8 mouse cellular contexts compared by ENCODE assay signal in the genomic region with DNA sequence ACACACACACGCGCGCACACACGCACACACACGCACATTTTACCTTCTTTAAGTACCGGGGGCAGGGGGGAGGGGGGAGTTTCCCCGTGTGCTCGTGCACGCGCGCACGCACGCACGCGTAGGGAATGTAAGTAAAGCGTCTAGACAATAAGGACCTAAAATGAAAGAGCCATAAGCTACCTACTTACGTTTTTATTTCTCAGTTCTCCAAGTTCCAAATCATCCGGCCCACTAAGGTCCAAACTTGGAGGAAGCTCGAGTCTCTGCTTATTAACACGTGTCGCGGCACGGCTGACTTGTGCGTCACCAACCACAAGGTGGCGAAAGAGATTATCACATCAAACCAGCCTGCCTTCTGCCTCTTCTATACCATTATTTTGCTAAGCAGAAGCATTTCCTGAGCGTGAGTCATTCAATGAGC. TPM values are rescaled to one million over a fixed set of nuclear protein-coding genes. Genes with fewer than 3 reads are reported as not detected.
A peak's percentile ranks its signal among the peaks of the same experiment; 100 is the strongest.
DNase-seq lines count a peak whose midpoint lies in the region; ATAC-seq and TF ChIP-seq lines count a peak whose summit lies in the region.

No protein-coding gene starts in this region.

- H3K9me3 ChIP-seq in E14TG2a.4 (ENCODE audit: low read length): no peaks in the 10 kb centered on the region
- H3K9me3 ChIP-seq in forebrain, embryonic 16.5 days (ENCODE audit: control insufficient read depth, low read length): no peaks in the 10 kb centered on the region
- no peaks in the 10 kb centered on the region for H3K9me3 ChIP-seq in neural tube, embryonic 15.5 days (replicated peaks)

- peak; percentile 73 for ATAC-seq in forebrain, embryonic 16.5 days
- peak; percentile 75; the same call in 1 of the 2 replicates for ATAC-seq in neural tube, embryonic 15.5 days (ENCODE audit: low FRiP score)

- intact Hi-C loops in heart, postnatal 36 days (cut with DNase I): loop anchor here (2.0 to 5.0 kb wide), 3 partner anchors 46 to 270 kb away; no protein-coding TSS in a partner anchor

- H3K4me2 ChIP-seq in forebrain, embryonic 16.5 days (ENCODE audit: low read length): peak overlapping the region; percentile 65
- H3K4me2 ChIP-seq in neural tube, embryonic 15.5 days: peak overlapping the region; percentile 68

- DNase-seq in c-Kit-positive CD71-positive TER-119-negative erythroid progenitor cells, embryonic 14.5 days (ENCODE audit: low read depth): peak; percentile 55
- DNase-seq in heart, postnatal 36 days: peak; percentile 62 to 63
- peak; percentile 56 to 89 for DNase-seq in layer of hippocampus, adult 18-20 months (ENCODE audit: low spot score in 2 of 2)
- peak; percentile 60 for DNase-seq in lung, adult 2 months
- peak; percentile 39 to 61 for DNase-seq in thymus, adult 18-20 months

- TF ChIP-seq CTCF in E14TG2a.4 (conservative IDR thresholded peaks at IDR 0.05; ENCODE audit: low read length): peak; percentile 50
- peak; percentile 74 for TF ChIP-seq CTCF in lung, adult 2 months (IDR thresholded peaks at IDR 0.05; ENCODE audit: insufficient read depth, low read length)

- H3K36me3 ChIP-seq in E14TG2a.4 (ENCODE audit: insufficient read depth, low read length): 0 out of 2 replicates have a peak, but pooled peaks cover 2% of the 10 kb centered on the region
- H3K36me3 ChIP-seq in forebrain, embryonic 16.5 days (ENCODE audit: control insufficient read depth, insufficient read depth): no peaks in the 10 kb centered on the region
- H3K36me3 ChIP-seq in neural tube, embryonic 15.5 days: no peaks in the 10 kb centered on the region

- WGBS in forebrain, embryonic 16.5 days: 13% methylated on average over 26 of the region's 26 CpGs
- WGBS in lung, adult 2 months: 29% methylated on average over 26 of the region's 26 CpGs
- WGBS in neural tube, embryonic 15.5 days: 21% methylated on average over 26 of the region's 26 CpGs

- H3K9ac ChIP-seq in forebrain, embryonic 16.5 days (replicated peaks; ENCODE audit: low read depth, low read length): peak overlapping the region; percentile 51
- no peak overlapping the region; the same call in 1 of the 2 replicates for H3K9ac ChIP-seq in neural tube, embryonic 15.5 days (replicated peaks)

- no peaks in the 10 kb centered on the region for H3K27me3 ChIP-seq in E14TG2a.4 (ENCODE audit: insufficient read depth, low read length)
- no peaks in the 10 kb centered on the region for H3K27me3 ChIP-seq in forebrain, embryonic 16.5 days (replicated peaks; ENCODE audit: control insufficient read depth, insufficient read depth, low read length)
- H3K27me3 ChIP-seq in neural tube, embryonic 15.5 days (replicated peaks): no peaks in the 10 kb centered on the region

- peak overlapping the region; percentile 76 for H3K4me3 ChIP-seq in E14TG2a.4 (replicated peaks; ENCODE audit: low read length)
- peak overlapping the region; percentile 49 for H3K4me3 ChIP-seq in forebrain, embryonic 16.5 days (replicated peaks; ENCODE audit: low read length)
- peak overlapping the region; percentile 62 for H3K4me3 ChIP-seq in lung, adult 2 months (replicated peaks; ENCODE audit: extremely low read depth, low read depth, low read length)
- H3K4me3 ChIP-seq in neural tube, embryonic 15.5 days (replicated peaks): peak overlapping the region; percentile 45

- H3K27ac ChIP-seq in forebrain, embryonic 16.5 days (ENCODE audit: low read length): no peak overlapping the region
- no peak overlapping the region for H3K27ac ChIP-seq in neural tube, embryonic 15.5 days (replicated peaks)

- no peak for TF ChIP-seq POLR2A in lung, adult 2 months (IDR thresholded peaks at IDR 0.05; ENCODE audit: borderline replicate concordance, extremely low read depth, low read depth, low read length)

- H3K4me1 ChIP-seq in E14TG2a.4 (replicated peaks; ENCODE audit: low read depth, low read length): peaks cover 47% of the 10 kb centered on the region
- no peaks in the 10 kb centered on the region; the same call in 1 of the 2 replicates for H3K4me1 ChIP-seq in forebrain, embryonic 16.5 days (replicated peaks; ENCODE audit: control insufficient read depth, insufficient read depth, low read length)
- no peaks in the 10 kb centered on the region for H3K4me1 ChIP-seq in lung, adult 2 months (ENCODE audit: control insufficient read depth, insufficient read depth, low read length)
- no peaks in the 10 kb centered on the region for H3K4me1 ChIP-seq in neural tube, embryonic 15.5 days

RNA-seq across cellular contexts. Expression of a gene that starts 47.1 kb away (rescaled TPM):
- 1.3 and 2.0 TPM in 2 replicates for polyA plus RNA-seq in forebrain, embryonic 16.5 days (2015; fragmentation: Nextera tagmentation; extraction: Ambion mirVana)
- total RNA-seq in heart, postnatal 36 days (2021): under 1 TPM; 0.76 to 0.92 TPM
- 10 to 100 TPM; 16.6 to 17.1 TPM for total RNA-seq in layer of hippocampus, adult 18-20 months (2021)
- polyA plus RNA-seq in lung, adult 2 months (2012; rRNA removed): 1.2 and 1.4 TPM in 2 replicates
- 2.1 and 2.3 TPM in 2 replicates for polyA plus RNA-seq in neural tube, embryonic 15.5 days (2015; fragmentation: Nextera tagmentation; extraction: Ambion mirVana)
